Mouse (Mus musculus) frontal cortex, postnatal 25 days (tissue): Measurements from ENCODE around the gene Dcp1a.

Experiments
- DNase-seq, 2 experiments: peaks; one replicate each; pipeline ENCODE4 v3.0.0; 2022; ENCODE audit warnings: low spot score in 2 of 2

Gene Dcp1a

DNA sequence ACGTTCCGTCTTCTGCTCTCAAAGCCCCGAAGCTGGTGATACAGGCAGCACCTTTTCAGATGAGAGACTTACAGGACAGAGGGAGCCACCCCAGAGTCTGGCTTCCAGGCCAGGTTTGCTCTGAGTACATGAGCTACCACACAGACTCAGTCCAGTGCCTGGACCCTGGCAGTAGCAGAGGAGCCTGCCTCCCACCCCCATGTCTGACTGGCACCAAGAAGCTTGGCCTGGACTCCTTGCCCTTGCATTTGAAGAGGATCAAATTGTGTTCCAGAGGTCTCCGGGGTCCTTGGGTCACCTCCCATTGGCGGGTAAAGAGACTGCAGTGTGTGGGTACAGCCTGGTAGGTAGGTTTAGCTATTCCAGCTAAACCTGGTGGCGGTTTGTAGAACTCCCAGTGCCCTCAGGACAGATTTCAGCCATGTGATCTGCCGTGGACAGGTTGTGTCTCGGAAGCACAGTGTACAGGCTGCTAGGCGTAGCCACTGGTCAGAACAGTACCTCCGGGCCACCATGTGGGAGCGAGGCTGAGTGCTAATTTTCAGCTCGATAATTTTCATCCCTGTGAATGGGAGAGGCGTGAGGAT is 81.6 kb downstream of the Dcp1a start:
- no peak for DNase-seq

DNA sequence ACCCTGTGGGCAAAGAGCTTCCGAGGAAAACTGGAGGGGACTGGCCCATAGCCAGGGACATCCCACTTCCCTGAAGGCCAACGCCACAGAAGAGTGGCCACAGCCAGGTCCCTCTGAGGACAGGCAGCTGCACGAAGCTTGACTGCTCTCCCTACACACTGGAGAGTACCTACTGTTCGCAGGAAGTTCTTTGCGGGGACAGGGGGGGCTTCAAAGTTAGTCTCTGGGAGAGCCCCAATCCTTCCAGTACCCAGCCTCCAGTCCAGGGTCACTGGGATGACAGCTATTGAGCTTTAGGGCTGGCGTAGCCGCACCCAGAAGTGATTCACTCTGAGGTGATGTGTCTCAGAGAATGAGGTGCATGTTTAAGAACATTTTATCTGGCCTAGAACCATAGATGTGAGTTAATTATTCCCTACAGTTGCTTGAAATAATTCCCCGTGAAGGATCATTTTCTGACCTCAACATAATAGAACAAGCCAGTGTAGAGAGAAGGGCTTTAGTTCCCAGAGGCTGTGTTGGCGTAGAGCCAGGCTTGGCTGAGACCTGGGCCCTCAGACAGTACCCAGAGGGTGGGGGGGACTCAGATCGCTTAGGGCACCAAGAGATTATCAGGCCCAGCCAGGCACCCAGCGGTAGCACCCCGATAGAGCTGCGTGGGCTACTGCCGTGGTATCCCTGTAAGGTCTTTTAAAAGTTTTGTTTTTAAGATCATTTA is 82.3 kb downstream of the Dcp1a start:
- no peak for DNase-seq

DNA sequence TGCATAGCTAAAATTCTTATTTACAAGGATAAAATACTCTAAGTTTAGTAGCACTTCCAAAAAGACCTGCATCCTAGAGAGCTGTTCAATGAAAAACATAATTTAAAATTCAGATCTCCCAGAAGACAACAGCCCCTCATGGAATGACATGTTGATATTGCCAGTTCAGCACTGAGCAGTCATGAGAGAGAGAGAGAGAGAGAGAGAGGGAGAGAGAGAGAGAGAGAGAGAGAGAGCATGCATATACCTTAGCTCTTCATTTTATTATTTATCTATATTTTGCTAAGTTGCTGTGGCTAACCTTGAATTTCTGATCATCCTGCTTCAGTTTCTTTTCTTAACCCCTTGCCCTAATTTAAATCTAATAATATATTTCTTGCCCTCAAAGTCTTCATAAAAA is 83.0 kb downstream of the Dcp1a start:
- DNase-seq, result no peak

DNA sequence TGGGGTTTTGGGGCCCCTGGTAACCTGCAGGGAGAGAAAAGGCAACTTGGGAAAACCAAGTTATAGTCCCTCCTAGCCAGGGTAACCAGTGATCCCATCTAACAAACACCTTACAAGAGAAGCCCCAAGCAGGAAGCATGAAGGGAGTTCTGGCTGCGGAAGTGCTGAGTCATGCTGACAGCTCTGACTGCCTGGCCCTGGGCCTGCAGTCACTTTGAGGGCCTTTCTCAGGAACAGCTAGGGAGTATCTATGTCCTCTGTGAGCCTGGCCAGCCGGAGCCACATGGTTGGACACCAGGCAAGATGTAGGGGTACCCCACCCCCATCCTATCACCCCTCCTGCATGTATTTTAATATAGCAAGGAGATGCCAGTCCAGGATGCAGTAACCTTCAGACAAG is 85.1 kb downstream of the Dcp1a start:
- no peak for DNase-seq

DNA sequence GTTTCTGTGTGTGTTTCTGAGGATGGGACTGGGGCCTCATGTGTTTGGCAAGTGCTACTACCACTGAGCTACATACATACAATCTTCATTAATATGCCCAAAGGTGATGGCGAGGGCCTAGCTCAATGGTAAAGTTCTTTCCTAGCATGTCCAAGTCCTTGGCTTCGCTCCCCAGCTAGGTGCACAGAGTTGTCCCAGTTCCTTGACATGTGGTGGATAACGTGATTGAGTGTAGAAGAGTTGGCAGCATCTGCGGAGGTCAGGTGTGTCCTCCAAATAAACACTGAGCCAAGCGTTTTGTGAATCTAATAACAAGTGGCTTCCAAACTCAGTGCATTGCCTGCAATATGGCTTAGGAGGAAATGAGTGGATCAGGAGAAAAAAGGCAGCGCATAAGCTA is 87.0 kb downstream of the Dcp1a start:
- DNase-seq, result no peak

DNA sequence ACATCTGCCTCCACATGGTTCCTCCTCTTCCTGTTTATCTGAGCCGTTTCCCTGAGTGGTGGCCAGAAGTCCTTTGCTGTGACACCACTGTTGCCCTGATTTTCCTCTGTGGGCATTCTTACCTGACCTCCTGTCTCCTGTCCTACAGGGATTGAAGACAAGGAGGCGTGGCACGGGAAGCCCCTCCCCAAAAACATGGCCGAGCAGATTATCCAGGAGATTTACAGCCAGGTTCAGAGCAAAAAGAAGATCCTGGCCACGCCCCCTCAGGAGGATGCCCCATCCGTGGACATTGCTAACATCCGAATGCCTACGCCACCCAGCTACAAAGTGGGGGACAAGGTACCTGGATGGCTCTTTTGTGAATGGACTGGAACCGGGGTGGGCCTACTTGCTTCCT is 88.7 kb downstream of the Dcp1a start:
- DNase-seq, result no peak

DNA sequence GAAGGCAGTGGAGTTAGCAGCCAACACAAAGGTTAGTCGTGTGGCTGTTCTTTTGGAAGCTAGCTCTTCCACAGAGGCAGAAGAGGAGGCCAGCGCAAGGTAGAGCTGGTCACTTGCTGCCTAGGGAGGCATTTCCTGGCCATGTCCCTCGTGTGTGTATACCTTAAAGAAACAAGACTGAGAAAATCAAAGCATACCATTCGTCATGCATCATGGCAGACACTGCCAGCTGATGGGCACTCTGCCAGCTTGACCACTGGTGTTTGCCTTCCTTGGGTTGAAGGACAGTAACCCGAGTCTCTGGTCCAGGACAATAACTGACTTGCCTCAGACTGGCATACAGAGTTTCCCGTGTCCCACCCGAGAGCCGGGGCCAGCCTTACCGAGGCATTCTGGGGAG is 91.0 kb downstream of the Dcp1a start:
- DNase-seq, result no peak

DNA sequence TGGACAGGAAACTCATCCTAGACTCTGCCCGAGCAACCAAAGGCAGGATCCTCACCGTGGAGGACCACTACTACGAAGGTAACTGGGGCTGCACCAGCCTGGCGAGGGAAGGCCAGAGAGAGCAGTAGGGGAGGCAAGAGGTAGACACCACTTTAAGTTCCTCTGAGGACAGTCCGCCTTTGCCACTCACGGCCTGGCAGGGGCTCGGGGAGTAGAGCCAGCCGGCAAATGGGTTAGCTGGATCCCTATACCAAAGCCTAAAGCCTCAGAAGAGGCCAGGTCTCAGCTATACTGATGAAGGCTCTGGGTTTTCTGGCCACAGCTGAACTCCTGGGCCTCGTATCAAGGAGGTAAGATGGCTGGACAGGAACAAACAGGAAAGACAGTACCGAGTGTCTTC is 92.9 kb downstream of the Dcp1a start:
- no peak for DNase-seq

DNA sequence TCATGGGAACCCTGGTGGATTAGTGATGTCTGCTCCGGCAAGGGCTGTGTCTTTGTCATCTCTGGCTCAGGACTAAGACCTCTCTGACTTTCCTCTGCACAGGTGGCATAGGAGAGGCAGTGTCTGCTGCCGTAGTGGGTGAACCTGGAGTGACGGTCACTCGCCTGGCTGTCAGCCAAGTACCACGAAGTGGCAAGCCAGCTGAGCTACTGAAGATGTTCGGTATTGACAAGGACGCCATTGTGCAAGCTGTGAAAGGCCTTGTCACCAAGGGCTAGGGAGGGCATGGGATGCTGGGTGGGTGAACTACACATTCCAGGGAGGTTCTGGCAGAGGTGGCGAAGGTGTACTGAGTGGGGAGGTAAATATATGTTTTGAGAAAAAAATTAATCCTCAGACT is 93.9 kb downstream of the Dcp1a start:
- no peak for DNase-seq

DNA sequence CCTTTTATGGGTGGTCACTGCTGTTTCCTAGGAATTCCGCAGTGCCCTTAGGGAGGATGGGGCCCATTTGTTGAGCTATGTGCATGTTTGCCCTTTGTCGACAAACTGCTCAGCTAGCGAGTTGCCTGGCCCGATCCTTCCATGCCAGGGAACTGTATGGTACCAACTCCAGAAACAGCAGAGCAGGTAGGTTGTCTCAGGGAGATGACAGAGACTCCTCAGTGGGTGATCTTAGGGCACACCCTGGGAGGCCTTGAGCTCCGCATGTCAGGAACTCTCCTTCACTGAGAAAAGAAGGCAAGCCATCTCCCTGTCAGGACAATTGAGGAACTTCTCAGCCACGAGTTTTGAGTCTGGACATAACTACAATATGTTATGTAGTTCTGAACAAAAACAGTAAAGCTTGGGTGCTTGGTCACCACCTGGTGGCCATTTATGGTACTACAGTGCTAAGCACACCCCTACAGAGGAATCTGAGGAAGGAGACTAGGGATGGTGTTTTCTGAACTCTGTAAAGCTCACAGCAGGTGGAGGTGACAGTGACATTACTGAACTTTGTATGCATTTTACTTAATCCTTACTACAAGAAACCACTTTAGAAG is 94.7 kb downstream of the Dcp1a start:
- peak; percentile 75 to 81 for DNase-seq

DNA sequence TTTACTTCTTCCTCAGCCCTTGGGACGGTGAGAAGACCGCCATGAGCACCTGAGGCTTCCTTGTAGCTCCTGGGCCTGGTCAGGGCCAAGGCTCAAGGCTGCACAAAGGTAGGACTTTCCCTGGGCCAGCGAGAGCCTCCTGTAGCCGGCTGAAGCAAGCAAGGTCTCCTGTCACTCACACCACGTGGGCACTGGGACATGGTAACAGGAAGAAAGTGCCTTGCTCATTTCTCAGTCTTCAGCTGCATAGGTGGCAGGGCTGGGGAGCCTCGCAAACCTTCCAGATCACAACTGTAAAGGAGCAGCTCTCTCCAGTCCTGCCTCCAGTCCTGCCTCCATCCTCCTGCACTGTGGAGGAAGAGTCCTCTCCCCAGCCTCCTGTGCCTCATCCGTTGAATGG is 96.5 kb downstream of the Dcp1a start:
- DNase-seq, result no peak

DNA sequence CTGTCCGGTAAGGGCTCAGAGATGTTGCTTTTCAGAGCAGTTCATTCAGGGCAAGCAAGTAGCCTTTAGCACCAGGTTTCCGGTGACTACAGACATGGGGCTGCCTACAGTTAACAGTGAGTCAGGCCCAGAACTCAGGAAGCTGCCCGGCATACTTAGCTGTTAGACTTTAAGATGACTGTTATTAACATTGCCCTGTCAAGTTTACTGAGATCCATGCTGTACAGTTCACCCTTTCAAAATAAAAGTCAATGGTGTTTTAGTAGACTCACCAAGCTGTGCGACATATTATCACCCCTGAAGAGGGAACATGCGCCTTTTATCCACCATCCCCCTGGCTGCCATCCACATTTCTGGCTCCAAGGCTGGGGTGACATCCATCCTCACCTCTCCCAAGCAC is 96.9 kb downstream of the Dcp1a start:
- DNase-seq, result no peak
